Mouse (Mus musculus): ENCODE results near the gene Dock4. TPM values are rescaled to one million over a fixed set of nuclear protein-coding genes. Genes with fewer than 3 reads are reported as not detected.

The Dock4 gene
- polyA plus RNA-seq, 2 experiments = 7.7 to 12.2 TPM

DNA sequence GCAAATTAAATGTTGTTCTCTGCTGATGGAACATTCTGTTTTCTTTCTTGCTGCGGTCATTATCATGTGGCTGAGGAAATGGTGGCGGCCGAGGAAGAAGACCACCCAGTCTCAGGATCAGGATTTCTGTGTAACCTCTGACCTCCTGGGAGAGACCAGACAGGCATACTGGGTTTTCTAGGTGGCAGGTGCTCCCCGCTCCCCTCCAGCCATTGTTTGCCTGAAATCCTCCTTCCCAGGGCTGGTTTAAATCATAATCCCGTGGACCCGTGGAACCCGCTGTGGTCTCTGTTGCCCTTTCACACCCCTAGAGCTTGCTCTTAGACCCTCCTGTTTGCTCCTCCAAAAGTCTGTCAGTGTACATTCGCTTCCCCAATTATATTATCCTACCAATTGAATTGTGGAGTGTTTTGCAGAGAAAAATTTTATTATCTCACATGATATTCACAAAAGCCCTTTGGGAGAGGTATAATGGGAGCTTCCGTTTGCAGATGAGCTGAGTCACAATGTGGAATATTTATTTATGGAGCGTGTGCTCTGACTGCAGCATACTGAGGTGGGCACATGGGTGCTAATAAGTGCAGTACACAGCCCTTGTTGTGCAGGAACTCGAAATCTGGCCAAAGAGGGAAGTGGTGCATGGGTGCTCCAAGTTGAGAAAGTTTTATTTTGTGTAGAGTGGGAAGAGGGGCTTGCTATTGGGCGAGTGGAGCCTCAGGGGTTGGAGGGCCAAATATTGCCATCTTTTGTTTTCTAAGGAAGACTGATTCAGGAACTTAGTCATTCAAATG lies 40.5 kb downstream of the Dock4 start:
- no peaks in the 10 kb centered on the region for H3K27me3 ChIP-seq (ENCODE audit: control insufficient read depth, insufficient read depth, low read length)
- H3K9me3 ChIP-seq (ENCODE audit: control insufficient read depth, low read length) = no peaks in the 10 kb centered on the region
- H3K4me3 ChIP-seq (replicated peaks; ENCODE audit: low read length) = no peak overlapping the region
- H3K4me2 ChIP-seq (replicated peaks; ENCODE audit: low read depth, low read length, severe bottlenecking) = no peak overlapping the region
- no peak for TF ChIP-seq POLR2A (IDR thresholded peaks at IDR 0.05; ENCODE audit: borderline replicate concordance, extremely low read depth, insufficient read depth, insufficient read length)
- no peak overlapping the region for H3K9ac ChIP-seq (ENCODE audit: low read depth, low read length, severe bottlenecking)
- WGBS = 76% methylated on average over 12 of the region's 12 CpGs
- ATAC-seq (ENCODE audit: low FRiP score, low read depth) (no peak), DNase-seq (ENCODE audit: low spot score) (no peak)
- H3K36me3 ChIP-seq (ENCODE audit: control insufficient read depth, insufficient read depth, low read length) = no peaks in the 10 kb centered on the region
- H3K27ac ChIP-seq (replicated peaks; ENCODE audit: low read depth, low read length) = no peak overlapping the region
- H3K4me1 ChIP-seq (ENCODE audit: control insufficient read depth, insufficient read depth, low read length) = peaks cover 9% of the 10 kb centered on the region; the same call in 1 of the 2 replicates

DNA sequence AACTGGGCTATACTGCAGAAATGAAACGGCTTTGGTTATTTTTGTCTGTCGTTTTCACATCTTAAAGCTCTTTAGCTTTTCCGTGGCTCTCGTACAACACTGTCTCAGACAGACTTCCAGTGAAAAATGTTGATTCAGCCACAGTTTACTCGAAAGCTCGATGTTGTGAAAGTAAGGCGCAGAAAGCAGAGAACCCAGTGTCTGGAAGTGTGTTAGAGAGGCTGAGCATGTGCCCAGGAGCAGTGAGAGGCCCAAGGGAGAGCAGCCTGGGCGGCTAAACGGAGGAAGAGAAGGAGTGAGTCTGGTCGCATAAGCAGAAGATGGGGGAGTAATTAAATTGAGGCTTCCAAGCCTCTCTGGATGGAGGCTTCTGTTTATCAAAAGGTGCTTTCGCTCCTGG lies 50.6 kb downstream of the Dock4 start:
- Histone ChIP-seq H3K9ac (ENCODE audit: low read depth, low read length, severe bottlenecking) (no peak overlapping the region; the same call in 1 of the 2 replicates), H3K27ac (replicated peaks; ENCODE audit: low read depth, low read length) (no peak overlapping the region), H3K4me1 (ENCODE audit: control insufficient read depth, insufficient read depth, low read length) (peaks cover 11% of the 10 kb centered on the region), H3K4me3 (replicated peaks; ENCODE audit: low read length) (no peak overlapping the region), H3K27me3 (ENCODE audit: control insufficient read depth, insufficient read depth, low read length) (no peaks in the 10 kb centered on the region), H3K36me3 (ENCODE audit: control insufficient read depth, insufficient read depth, low read length) (no peaks in the 10 kb centered on the region), H3K4me2 (replicated peaks; ENCODE audit: low read depth, low read length, severe bottlenecking) (no peak overlapping the region), H3K9me3 (ENCODE audit: control insufficient read depth, low read length) (no peaks in the 10 kb centered on the region)
- no peak for ATAC-seq (ENCODE audit: low FRiP score, low read depth)
- no peak for TF ChIP-seq POLR2A (IDR thresholded peaks at IDR 0.05; ENCODE audit: borderline replicate concordance, extremely low read depth, insufficient read depth, insufficient read length)
- 55% methylated on average over 11 of the region's 11 CpGs for WGBS
- no peak for DNase-seq (ENCODE audit: low spot score)

DNA sequence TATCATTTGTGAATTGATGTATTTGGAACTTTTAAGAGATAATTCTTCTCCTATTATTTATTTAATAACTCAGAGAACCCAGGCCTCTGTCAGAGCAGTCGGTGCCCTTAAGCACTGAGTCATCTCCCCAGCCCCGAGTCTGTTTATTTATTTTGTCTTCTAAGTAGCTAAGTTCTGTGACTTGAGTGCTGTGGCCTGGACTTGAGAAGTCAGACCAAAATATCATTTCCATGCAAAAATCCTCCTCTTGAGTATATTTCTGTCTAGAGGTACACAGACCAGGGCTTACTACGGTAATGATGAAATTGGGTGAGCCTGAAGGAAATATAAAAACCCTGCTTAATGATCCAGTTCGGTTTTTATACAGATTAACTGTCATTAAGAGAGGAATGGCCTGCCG lies 52.1 kb downstream of the Dock4 start:
- no peak for ATAC-seq (ENCODE audit: low FRiP score, low read depth)

DNA sequence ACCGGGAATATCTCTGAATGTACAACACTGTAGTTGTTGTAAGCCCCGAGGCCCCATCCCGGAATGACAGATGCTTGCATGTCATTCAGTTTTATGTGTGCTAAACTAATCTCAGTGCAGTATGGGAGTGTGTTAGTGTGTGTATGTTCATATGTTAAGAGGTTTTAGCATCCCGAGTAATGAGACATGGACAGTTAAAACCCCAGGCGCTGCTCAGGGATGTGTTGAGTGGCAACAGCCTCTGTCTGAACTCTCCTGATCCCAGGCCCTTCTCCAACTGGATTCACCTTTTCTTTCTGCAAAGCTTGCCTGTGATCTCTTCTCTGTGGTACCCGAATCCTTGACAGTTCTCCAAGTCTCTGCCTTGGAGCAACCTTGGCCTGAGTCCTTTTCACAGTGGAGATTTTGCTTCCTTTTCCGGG lies 52.5 kb downstream of the Dock4 start:
- WGBS = 67% methylated on average over 7 of the region's 7 CpGs
- ATAC-seq (ENCODE audit: low FRiP score, low read depth) (no peak), DNase-seq (ENCODE audit: low spot score) (no peak)
- Histone ChIP-seq H3K9ac (ENCODE audit: low read depth, low read length, severe bottlenecking) (no peak overlapping the region), H3K27ac (replicated peaks; ENCODE audit: low read depth, low read length) (no peak overlapping the region), H3K4me2 (replicated peaks; ENCODE audit: low read depth, low read length, severe bottlenecking) (no peak overlapping the region), H3K4me1 (ENCODE audit: control insufficient read depth, insufficient read depth, low read length) (peaks cover 12% of the 10 kb centered on the region), H3K36me3 (ENCODE audit: control insufficient read depth, insufficient read depth, low read length) (no peaks in the 10 kb centered on the region), H3K27me3 (ENCODE audit: control insufficient read depth, insufficient read depth, low read length) (no peaks in the 10 kb centered on the region), H3K9me3 (ENCODE audit: control insufficient read depth, low read length) (no peaks in the 10 kb centered on the region), H3K4me3 (replicated peaks; ENCODE audit: low read length) (no peak overlapping the region)
- no peak for TF ChIP-seq POLR2A (IDR thresholded peaks at IDR 0.05; ENCODE audit: borderline replicate concordance, extremely low read depth, insufficient read depth, insufficient read length)

More for the DNA sequence above, 52.1 kb downstream of the Dock4 start:
- Histone ChIP-seq H3K36me3 (ENCODE audit: control insufficient read depth, insufficient read depth, low read length) (no peaks in the 10 kb centered on the region), H3K27ac (replicated peaks; ENCODE audit: low read depth, low read length) (no peak overlapping the region), H3K4me1 (ENCODE audit: control insufficient read depth, insufficient read depth, low read length) (peaks cover 11% of the 10 kb centered on the region), H3K4me3 (replicated peaks; ENCODE audit: low read length) (no peak overlapping the region), H3K9ac (ENCODE audit: low read depth, low read length, severe bottlenecking) (no peak overlapping the region), H3K27me3 (ENCODE audit: control insufficient read depth, insufficient read depth, low read length) (no peaks in the 10 kb centered on the region), H3K9me3 (ENCODE audit: control insufficient read depth, low read length) (no peaks in the 10 kb centered on the region), H3K4me2 (replicated peaks; ENCODE audit: low read depth, low read length, severe bottlenecking) (no peak overlapping the region)
- 34% methylated on average over 5 of the region's 5 CpGs for WGBS
- DNase-seq (ENCODE audit: low spot score) = no peak
- TF ChIP-seq POLR2A (IDR thresholded peaks at IDR 0.05; ENCODE audit: borderline replicate concordance, extremely low read depth, insufficient read depth, insufficient read length) = no peak

DNA sequence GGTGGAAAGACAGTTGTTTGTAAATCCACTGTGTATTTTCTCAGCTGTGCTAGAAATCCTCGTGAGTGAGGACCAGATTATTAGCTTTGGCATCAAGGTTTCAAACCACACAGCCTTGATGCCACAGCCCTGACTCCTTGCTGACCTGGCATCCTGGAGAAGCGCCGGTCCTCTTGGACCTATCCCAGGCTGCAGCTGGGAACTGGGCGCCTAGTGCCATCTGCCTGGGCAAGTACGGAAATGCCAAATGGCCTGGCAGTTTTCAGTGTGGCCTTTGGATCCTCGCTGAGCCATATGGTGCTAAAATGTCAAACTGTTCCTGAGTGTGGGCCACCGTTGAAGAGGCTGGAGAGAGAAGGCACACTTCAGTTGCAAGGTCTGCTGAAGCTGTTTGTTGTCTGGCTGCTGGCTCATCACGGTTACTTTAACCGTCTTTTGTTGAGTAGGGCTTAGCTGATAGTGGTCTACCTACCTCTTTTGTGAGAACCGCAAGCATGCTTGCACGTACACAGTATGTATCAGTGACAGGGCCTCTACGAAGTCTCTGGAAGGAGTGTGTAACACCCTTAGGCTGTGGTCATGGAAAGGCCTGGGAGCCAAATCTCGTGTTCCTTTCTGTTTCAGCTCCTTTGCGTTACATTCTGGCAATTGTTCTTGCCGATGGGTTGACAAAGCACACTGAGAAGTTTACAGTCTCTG lies 53.3 kb downstream of the Dock4 start:
- 61% methylated on average over 15 of the region's 15 CpGs for WGBS
- TF ChIP-seq POLR2A (IDR thresholded peaks at IDR 0.05; ENCODE audit: borderline replicate concordance, extremely low read depth, insufficient read depth, insufficient read length) = no peak

More for the DNA sequence above, 53.3 kb downstream of the Dock4 start:
- ATAC-seq (ENCODE audit: low FRiP score, low read depth) = no peak
- no peak for DNase-seq (ENCODE audit: low spot score)
- no peaks in the 10 kb centered on the region for H3K36me3 ChIP-seq (ENCODE audit: control insufficient read depth, insufficient read depth, low read length)
- no peak overlapping the region for H3K9ac ChIP-seq (ENCODE audit: low read depth, low read length, severe bottlenecking)
- H3K27me3 ChIP-seq (ENCODE audit: control insufficient read depth, insufficient read depth, low read length) = no peaks in the 10 kb centered on the region
- no peak overlapping the region for H3K4me3 ChIP-seq (replicated peaks; ENCODE audit: low read length)
- no peaks in the 10 kb centered on the region for H3K9me3 ChIP-seq (ENCODE audit: control insufficient read depth, low read length)
- peaks cover 15% of the 10 kb centered on the region for H3K4me1 ChIP-seq (ENCODE audit: control insufficient read depth, insufficient read depth, low read length)
- H3K4me2 ChIP-seq (replicated peaks; ENCODE audit: low read depth, low read length, severe bottlenecking) = no peak overlapping the region
- no peak overlapping the region for H3K27ac ChIP-seq (replicated peaks; ENCODE audit: low read depth, low read length)

Data from limb, embryonic 14.5 days (tissue).